Mouse (Mus musculus) embryonic facial prominence, embryonic 15.5 days (tissue): ENCODE results near the gene Tas1r2. TPM values are rescaled to one million over a fixed set of nuclear protein-coding genes. Genes with fewer than 3 reads are reported as not detected.

Experiments
- ATAC-seq: fragments of 200-750 bp; cut with Nextera tagmentation; 2 replicates; pipeline ENCODE4 v1.8.0; 2017; ENCODE audit warnings: low read depth, moderate TSS enrichment; ENCODE audit not compliant: insufficient number of reproducible peaks, low FRiP score, low TSS enrichment
- H3K27ac ChIP-seq: fragments of 300-500 bp; sonication (generic); replicated peaks from 2 replicates; pipeline ENCODE4 v1.5.1; 2015; ENCODE audit warnings: mild to moderate bottlenecking, inconsistent platforms
- H3K27me3 ChIP-seq: fragments of 300-500 bp; sonication (generic); 2 replicates; pipeline ENCODE4 v1.6.1; 2015; ENCODE audit warnings: inconsistent platforms
- H3K36me3 ChIP-seq: fragments of 300-500 bp; sonication (generic); 2 replicates; pipeline ENCODE4 v1.6.1; 2015; ENCODE audit warnings: mild to moderate bottlenecking, inconsistent platforms
- H3K4me1 ChIP-seq: fragments of 300-500 bp; sonication (generic); 2 replicates; pipeline ENCODE4 v1.6.1; 2015; ENCODE audit warnings: inconsistent platforms
- H3K4me2 ChIP-seq: fragments of 300-500 bp; sonication (generic); replicated peaks from 2 replicates; pipeline ENCODE4 v1.6.1; 2015; ENCODE audit warnings: mild to moderate bottlenecking, inconsistent platforms
- H3K4me3 ChIP-seq: fragments of 300-500 bp; sonication (generic); replicated peaks from 2 replicates; pipeline ENCODE4 v1.5.1; 2015; ENCODE audit warnings: mild to moderate bottlenecking, inconsistent platforms
- H3K9ac ChIP-seq: fragments of 300-500 bp; sonication (generic); 2 replicates; pipeline ENCODE4 v1.6.1; 2015; ENCODE audit warnings: inconsistent platforms
- H3K9me3 ChIP-seq: fragments of 300-500 bp; sonication (generic); replicated peaks from 2 replicates; pipeline ENCODE4 v1.6.1; 2016; ENCODE audit warnings: inconsistent platforms
- WGBS: fragments of 180-500 bp; shearing (Covaris S2); methylation state at CpG from one replicate; pipeline ENCODE4 v1.1.7; 2015; 5-methylcytosine and 5-hydroxymethylcytosine counted together
- polyA plus RNA-seq: library from polyadenylated mRNA; unstranded; fragments of >200 nt; fragmentation: Nextera tagmentation; extraction: Ambion mirVana; gene quantifications from 2 replicates; pipeline ENCODE4 v1.2.1, GENCODE M21; 2015

Gene Tas1r2
- polyA plus RNA-seq, 1 experiment from 2014 or later, result 0.07 TPM

DNA sequence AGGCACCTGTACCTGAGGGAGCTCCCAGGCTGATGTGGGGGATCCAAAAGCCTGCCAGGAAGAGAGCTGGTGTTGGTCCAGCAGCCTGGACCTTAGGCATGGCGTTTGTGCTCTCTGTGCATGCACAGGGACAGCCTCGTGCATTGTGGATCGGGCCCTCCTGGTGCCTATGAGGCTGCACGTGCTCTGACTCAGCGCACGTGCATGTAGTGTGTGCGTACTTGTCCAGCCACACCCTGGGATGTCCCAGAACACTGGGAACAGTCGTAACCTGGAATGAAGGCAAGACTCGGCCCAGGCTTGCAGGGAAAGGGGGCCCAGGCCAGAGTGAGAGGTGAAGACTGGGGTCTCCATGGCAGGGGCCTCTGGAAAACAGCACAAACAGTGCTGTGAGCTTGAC lies 15.5 kb upstream of the Tas1r2 start:
- Histone ChIP-seq H3K36me3 (peaks cover 11% of the 10 kb centered on the region; the same call in 1 of the 2 replicates), H3K4me2 (no peak overlapping the region), H3K27me3 (peaks cover 10% of the 10 kb centered on the region; the same call in 1 of the 2 replicates), H3K4me3 (no peak overlapping the region), H3K27ac (no peak overlapping the region), H3K9ac (no peak overlapping the region), H3K9me3 (no peaks in the 10 kb centered on the region), H3K4me1 (peaks cover 21% of the 10 kb centered on the region)
- ATAC-seq, result no peak
- 81% methylated on average over 9 of the region's 9 CpGs for WGBS

- H3K4me2 ChIP-seq, result no peak overlapping the region
- H3K9me3 ChIP-seq, result no peaks in the 10 kb centered on the region
- H3K27ac ChIP-seq, result no peak overlapping the region
- WGBS, result 95% methylated on average over 16 of the region's 16 CpGs
- H3K4me1 ChIP-seq, result peaks cover 21% of the 10 kb centered on the region
- H3K27me3 ChIP-seq, result peaks cover 10% of the 10 kb centered on the region; the same call in 1 of the 2 replicates
- no peak overlapping the region for H3K4me3 ChIP-seq
- no peak for ATAC-seq
- peaks cover 11% of the 10 kb centered on the region; the same call in 1 of the 2 replicates for H3K36me3 ChIP-seq
- no peak overlapping the region for H3K9ac ChIP-seq
These were observed 15.0 kb upstream of the Tas1r2 start for GRCm38 (mm10) chr4:139638356-139638755.

- ATAC-seq, result no peak
- Histone ChIP-seq H3K4me1 (peaks cover 21% of the 10 kb centered on the region), H3K27ac (no peak overlapping the region), H3K4me2 (no peak overlapping the region), H3K27me3 (peaks cover 10% of the 10 kb centered on the region; the same call in 1 of the 2 replicates), H3K9me3 (no peaks in the 10 kb centered on the region), H3K4me3 (no peak overlapping the region), H3K36me3 (peaks cover 8% of the 10 kb centered on the region; the same call in 1 of the 2 replicates), H3K9ac (no peak overlapping the region)
- 64% methylated on average over 12 of the region's 12 CpGs for WGBS
These were observed 13.5 kb upstream of the Tas1r2 start for GRCm38 (mm10) chr4:139639801-139640200.

DNA sequence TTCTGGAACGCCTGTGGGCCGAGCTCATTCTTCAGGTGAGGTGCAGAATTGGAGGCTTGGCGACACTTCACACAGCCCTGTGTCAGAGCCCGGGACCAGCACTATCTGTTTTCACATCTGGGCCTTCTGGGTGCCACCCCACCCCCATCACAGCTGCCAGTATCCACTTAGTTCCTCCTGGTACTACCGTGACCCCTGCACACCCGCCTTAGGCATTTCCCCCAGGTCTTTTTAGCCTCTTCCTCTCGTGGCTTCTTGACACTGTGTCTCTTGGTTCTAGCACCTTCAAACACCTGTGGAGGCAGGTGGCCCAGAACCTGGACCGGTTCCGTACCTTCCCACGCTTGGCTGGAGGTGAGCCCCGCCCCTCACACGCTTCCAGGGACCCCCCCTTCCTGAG lies 13.0 kb upstream of the Tas1r2 start:
- Histone ChIP-seq H3K27me3 (peaks cover 10% of the 10 kb centered on the region; the same call in 1 of the 2 replicates), H3K36me3 (peaks cover 8% of the 10 kb centered on the region; the same call in 1 of the 2 replicates), H3K27ac (no peak overlapping the region), H3K9ac (no peak overlapping the region), H3K4me3 (no peak overlapping the region), H3K9me3 (no peaks in the 10 kb centered on the region), H3K4me2 (no peak overlapping the region), H3K4me1 (peaks cover 21% of the 10 kb centered on the region)
- ATAC-seq, result no peak
- 65% methylated on average over 12 of the region's 12 CpGs for WGBS

DNA sequence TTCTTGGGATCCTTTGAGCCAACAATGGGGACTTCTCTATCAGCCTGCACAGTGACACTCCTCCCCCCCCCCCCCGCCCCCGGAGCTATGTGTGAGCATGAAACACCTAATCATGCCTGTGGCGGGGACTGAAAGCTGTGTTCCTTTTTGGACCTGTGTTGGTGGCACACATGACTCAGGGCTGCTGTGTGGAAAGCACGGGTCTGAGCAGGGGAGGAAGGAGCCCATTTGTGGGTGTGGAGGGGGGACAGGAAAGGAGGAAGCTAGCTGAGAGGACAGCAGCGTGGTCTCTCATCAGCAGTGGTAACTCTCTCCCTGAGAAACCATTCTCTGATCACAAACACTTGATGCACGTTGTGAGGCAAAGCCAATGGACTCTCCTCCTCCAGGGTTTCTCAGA lies 12.6 kb upstream of the Tas1r2 start:
- Histone ChIP-seq H3K4me1 (peaks cover 21% of the 10 kb centered on the region), H3K9ac (no peak overlapping the region), H3K36me3 (peaks cover 8% of the 10 kb centered on the region; the same call in 1 of the 2 replicates), H3K4me3 (no peak overlapping the region), H3K4me2 (no peak overlapping the region), H3K27me3 (peaks cover 10% of the 10 kb centered on the region; the same call in 1 of the 2 replicates), H3K9me3 (no peaks in the 10 kb centered on the region), H3K27ac (no peak overlapping the region)
- 57% methylated on average over 6 of the region's 6 CpGs for WGBS
- no peak for ATAC-seq

GRCm38 (mm10) chr4:139641829-139642425 lies 11.4 kb upstream of the Tas1r2 start:
- Histone ChIP-seq H3K36me3 (0 out of 2 replicates have a peak, but pooled peaks cover 11% of the 10 kb centered on the region), H3K27ac (no peak overlapping the region), H3K9ac (no peak overlapping the region), H3K27me3 (peaks cover 10% of the 10 kb centered on the region; the same call in 1 of the 2 replicates), H3K4me3 (peak overlapping the region; percentile 20; the same call in 1 of the 2 replicates), H3K4me1 (peaks cover 21% of the 10 kb centered on the region), H3K9me3 (no peaks in the 10 kb centered on the region), H3K4me2 (peak overlapping the region; percentile 44)
- 9% methylated on average over 30 of the region's 30 CpGs for whole genome bisulfite sequencing
- ATAC-seq, result no peak; the same call in 1 of the 2 replicates

DNA sequence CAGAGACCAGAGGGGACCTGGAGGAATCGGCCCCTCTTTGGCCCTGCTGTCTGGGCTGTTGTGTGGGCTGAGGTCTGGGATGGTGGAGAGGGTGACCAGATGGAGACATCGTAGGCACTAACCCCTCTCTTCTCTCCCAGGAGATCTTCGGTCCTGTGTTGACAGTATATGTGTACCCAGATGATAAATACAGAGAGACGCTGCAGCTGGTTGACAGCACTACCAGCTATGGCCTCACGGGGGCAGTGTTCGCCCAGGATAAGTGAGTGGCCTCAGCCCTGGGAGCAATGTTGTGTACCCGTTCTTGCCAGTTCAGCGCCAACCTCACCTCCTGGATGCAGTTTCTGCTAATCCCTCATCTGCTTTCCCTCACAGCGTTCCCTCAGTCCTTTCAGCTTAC lies 9.4 kb upstream of the Tas1r2 start:
- Histone ChIP-seq H3K4me1 (peaks cover 21% of the 10 kb centered on the region), H3K4me3 (no peak overlapping the region), H3K4me2 (no peak overlapping the region), H3K36me3 (peaks cover 18% of the 10 kb centered on the region), H3K27ac (no peak overlapping the region), H3K27me3 (peaks cover 10% of the 10 kb centered on the region; the same call in 1 of the 2 replicates), H3K9ac (no peak overlapping the region), H3K9me3 (no peaks in the 10 kb centered on the region)
- no peak; the same call in 1 of the 2 replicates for ATAC-seq
- 15% methylated on average over 9 of the region's 9 CpGs for WGBS

DNA sequence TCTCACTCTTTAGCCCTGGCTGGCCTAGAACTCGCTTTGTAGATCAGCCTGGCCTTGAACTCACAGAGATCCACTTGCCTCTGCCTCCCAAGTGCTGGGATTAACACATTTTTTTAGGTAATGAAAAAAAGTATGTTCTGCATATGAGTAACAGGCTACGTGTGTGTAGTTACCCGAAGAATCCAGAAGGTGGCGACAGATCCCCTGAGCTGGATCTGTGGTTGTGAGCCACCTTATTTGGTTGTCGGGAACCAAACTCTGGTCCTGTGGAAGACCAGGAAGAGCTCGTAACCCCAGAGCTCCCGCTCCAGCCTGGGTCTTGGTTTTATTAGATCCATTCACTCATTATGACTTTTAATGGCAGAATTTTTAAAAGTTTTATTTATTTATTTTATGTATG lies 6.4 kb upstream of the Tas1r2 start:
- 88% methylated on average over 7 of the region's 7 CpGs for WGBS
- Histone ChIP-seq H3K9ac (no peak overlapping the region), H3K36me3 (peaks cover 20% of the 10 kb centered on the region), H3K9me3 (no peaks in the 10 kb centered on the region), H3K4me2 (no peak overlapping the region), H3K4me3 (no peak overlapping the region), H3K4me1 (peaks cover 7% of the 10 kb centered on the region), H3K27ac (no peak overlapping the region), H3K27me3 (peaks cover 7% of the 10 kb centered on the region; the same call in 1 of the 2 replicates)
- ATAC-seq, result no peak

DNA sequence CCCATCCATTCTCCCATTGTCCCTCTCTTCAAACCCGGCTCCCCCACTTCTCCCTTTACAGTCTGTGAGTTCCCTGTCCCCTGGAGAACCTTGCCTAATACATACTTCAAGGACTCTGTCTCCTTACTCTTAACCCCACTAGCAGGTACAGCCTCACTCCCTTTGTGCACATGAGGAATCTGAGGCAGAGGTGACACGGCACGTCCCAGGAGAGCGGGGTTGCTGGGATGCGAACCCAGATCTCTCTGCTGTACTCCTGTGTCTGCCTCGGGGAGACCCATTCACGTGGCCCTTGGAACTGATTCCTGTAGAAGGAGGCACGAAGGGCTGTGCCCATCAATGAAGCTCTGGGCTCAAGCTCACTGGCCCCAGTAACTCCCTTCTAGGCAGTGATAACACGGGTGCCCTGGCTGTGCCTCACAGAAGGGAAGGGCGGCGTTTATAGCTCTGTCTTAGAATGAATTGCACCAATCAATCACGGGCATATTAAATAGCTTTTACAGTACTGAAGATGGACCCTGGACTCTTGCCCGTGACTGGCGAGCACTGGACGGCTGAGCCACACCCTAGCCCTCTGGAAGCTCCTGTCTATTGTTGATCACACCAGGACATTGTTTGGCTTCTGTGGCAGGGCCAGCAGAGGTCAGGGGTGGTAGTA lies 3.1 kb upstream of the Tas1r2 start:
- 85% methylated on average over 15 of the region's 15 CpGs for WGBS
- no peak overlapping the region for H3K27ac ChIP-seq
- no peak for ATAC-seq

DNA sequence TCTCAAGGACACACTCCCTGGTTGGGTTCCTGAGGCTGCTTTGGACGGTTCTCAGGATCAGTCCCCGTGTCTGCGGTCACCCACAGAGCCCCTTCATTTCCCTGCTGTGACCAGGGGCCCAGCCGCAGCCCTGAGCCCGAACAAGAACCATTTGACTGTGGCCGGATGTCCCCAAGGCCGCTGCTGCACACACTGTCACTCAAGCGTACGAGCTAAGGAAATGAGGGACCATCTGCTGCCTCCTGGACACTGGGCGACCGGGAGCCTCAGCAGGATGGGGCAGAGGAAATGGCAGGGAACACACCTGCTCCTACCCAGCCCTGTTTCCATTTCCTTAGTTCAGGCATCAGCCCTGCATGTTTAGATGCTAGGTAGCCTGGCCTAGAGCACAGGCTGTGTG lies 2.4 kb upstream of the Tas1r2 start:
- H3K27me3 ChIP-seq, result no peaks in the 10 kb centered on the region
- WGBS, result 70% methylated on average over 11 of the region's 11 CpGs
- H3K27ac ChIP-seq, result no peak overlapping the region
- no peaks in the 10 kb centered on the region for H3K9me3 ChIP-seq
- no peak for ATAC-seq
- H3K4me2 ChIP-seq, result no peak overlapping the region
- H3K36me3 ChIP-seq, result peaks cover 20% of the 10 kb centered on the region
- H3K4me1 ChIP-seq, result no peaks in the 10 kb centered on the region
- H3K9ac ChIP-seq, result no peak overlapping the region
- H3K4me3 ChIP-seq, result no peak overlapping the region

More for the DNA sequence above, 3.1 kb upstream of the Tas1r2 start:
- no peak overlapping the region for H3K4me2 ChIP-seq
- no peaks in the 10 kb centered on the region for H3K27me3 ChIP-seq
- no peak overlapping the region for H3K9ac ChIP-seq
- no peak overlapping the region for H3K4me3 ChIP-seq
- no peaks in the 10 kb centered on the region for H3K4me1 ChIP-seq
- H3K36me3 ChIP-seq, result peaks cover 20% of the 10 kb centered on the region
- H3K9me3 ChIP-seq, result no peaks in the 10 kb centered on the region

DNA sequence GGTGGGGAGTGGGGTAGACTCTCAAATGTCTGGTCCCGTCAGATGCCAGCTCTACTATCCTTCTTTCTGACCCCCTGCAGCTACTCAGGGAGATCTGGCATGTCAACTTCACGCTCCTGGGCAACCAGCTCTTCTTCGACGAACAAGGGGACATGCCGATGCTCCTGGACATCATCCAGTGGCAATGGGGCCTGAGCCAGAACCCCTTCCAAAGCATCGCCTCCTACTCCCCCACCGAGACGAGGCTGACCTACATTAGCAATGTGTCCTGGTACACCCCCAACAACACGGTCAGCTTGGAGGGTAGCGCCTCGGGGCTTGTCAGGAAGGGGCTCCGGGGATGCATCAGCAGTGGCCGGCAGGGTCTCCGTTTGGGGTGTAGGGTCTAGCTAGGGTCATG lies 8.6 kb downstream of the Tas1r2 start:
- no peaks in the 10 kb centered on the region for H3K9me3 ChIP-seq
- no peak overlapping the region for H3K4me3 ChIP-seq
- ATAC-seq, result no peak
- H3K36me3 ChIP-seq, result no peaks in the 10 kb centered on the region
- no peaks in the 10 kb centered on the region for H3K4me1 ChIP-seq
- no peaks in the 10 kb centered on the region; the same call in 1 of the 2 replicates for H3K27me3 ChIP-seq
- H3K9ac ChIP-seq, result no peak overlapping the region
- H3K27ac ChIP-seq, result no peak overlapping the region
- WGBS, result 83% methylated on average over 14 of the region's 14 CpGs
- H3K4me2 ChIP-seq, result no peak overlapping the region
